Mouse (Mus musculus) stomach, embryonic 14.5 days (tissue): ENCODE measurements around the gene Paqr7. TPM values are rescaled to one million over a fixed set of nuclear protein-coding genes. Genes with fewer than 3 reads are reported as not detected.

Source experiments
- ATAC-seq: fragments of 200-750 bp; cut with Nextera tagmentation; 2 replicates; pipeline ENCODE4 v1.8.0; 2017; ENCODE audit warnings: low read depth, moderate TSS enrichment; ENCODE audit not compliant: insufficient number of reproducible peaks, insufficient read depth, low FRiP score
- H3K27ac ChIP-seq: fragments of 300-500 bp; sonication (generic); 2 replicates; pipeline ENCODE4 v1.5.1; 2014; ENCODE audit warnings: mild to moderate bottlenecking, low read length, moderate library complexity, mixed read lengths
- H3K27me3 ChIP-seq: fragments of 300-500 bp; sonication (generic); 2 replicates; pipeline ENCODE4 v1.6.1; 2014; ENCODE audit warnings: low read length, control low read depth, mixed read lengths; ENCODE audit not compliant: control insufficient read depth, insufficient read depth
- H3K36me3 ChIP-seq: fragments of 300-500 bp; sonication (generic); 2 replicates; pipeline ENCODE4 v1.6.1; 2014; ENCODE audit warnings: mild to moderate bottlenecking, control low read depth, low read length, moderate library complexity, mixed read lengths; ENCODE audit not compliant: control insufficient read depth, insufficient read depth
- H3K4me1 ChIP-seq: fragments of 300-500 bp; sonication (generic); 2 replicates; pipeline ENCODE4 v1.6.1; 2014; ENCODE audit warnings: low read length, control low read depth, mixed read lengths; ENCODE audit not compliant: control insufficient read depth, insufficient read depth
- H3K4me2 ChIP-seq: fragments of 300-500 bp; sonication (generic); replicated peaks from 2 replicates; pipeline ENCODE4 v1.6.1; 2014; ENCODE audit warnings: low read depth, low read length, control low read depth
- H3K4me3 ChIP-seq: fragments of 300-500 bp; sonication (generic); 2 replicates; pipeline ENCODE4 v1.5.1; 2014; ENCODE audit warnings: low read depth, low read length, control low read depth
- H3K9ac ChIP-seq: fragments of 300-500 bp; sonication (generic); replicated peaks from 2 replicates; pipeline ENCODE4 v1.6.1; 2014; ENCODE audit warnings: low read depth, mild to moderate bottlenecking, control low read depth, low read length, moderate library complexity, mixed read lengths
- H3K9me3 ChIP-seq: fragments of 300-500 bp; sonication (generic); 2 replicates; pipeline ENCODE4 v1.6.1; 2016; ENCODE audit warnings: low read depth, low read length, control low read depth; ENCODE audit not compliant: control insufficient read depth
- WGBS: fragments of 180-500 bp; shearing (Covaris S2); extraction: QIAGEN DNeasy Blood & Tissue Kit; methylation state at CpG from one replicate; pipeline ENCODE4 v1.1.7; 2014; 5-methylcytosine and 5-hydroxymethylcytosine counted together
- polyA plus RNA-seq: library from polyadenylated mRNA; unstranded; fragments of >200 nt; fragmentation: Nextera tagmentation; extraction: Ambion mirVana; gene quantifications from 2 replicates; pipeline ENCODE4 v1.2.1, GENCODE M21; 2014

Paqr7 gene
- polyA plus RNA-seq, 1 experiment from 2014 or later = 2.3 TPM

DNA sequence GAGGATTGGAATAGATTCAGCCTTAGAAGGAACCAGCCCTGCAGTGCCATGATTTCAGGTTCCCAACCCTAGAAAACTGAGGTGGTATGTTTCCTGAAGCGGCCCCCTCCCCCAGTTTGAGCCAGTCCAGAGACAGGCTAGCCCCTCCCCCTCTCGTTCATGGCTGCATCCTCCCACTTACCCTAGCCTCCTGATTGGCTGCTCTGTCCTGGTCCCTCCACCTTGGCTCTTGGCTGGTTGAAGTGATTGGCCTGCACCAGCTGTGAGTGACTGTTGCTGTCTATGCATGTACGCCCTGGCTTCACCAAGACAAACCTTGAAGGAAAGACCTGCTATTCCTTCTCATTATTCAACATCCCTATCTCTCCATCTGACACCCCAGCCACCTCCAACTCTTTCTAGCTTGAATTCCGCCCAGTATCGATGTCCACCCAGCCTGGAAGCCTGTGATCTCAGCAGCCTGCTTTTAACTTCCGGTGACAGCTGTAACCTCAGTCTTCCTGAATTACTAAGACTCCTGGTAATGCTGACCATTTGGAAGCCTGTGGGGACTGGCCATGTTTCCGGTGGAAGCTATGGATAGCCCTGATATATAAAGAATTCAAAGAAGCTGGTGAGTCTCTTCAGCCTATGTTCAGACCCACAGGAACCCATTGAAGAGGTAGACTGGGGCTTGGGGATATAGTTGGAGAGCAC lies 39.2 kb upstream of the Paqr7 start:
- H3K4me2 ChIP-seq = no peak overlapping the region
- no peaks in the 10 kb centered on the region for H3K4me1 ChIP-seq
- H3K27me3 ChIP-seq = no peaks in the 10 kb centered on the region
- no peaks in the 10 kb centered on the region for H3K9me3 ChIP-seq
- no peak for ATAC-seq
- WGBS = 45% methylated on average over 7 of the region's 7 CpGs
- H3K36me3 ChIP-seq = no peaks in the 10 kb centered on the region
- H3K27ac ChIP-seq = no peak overlapping the region
- H3K4me3 ChIP-seq = no peak overlapping the region
- no peak overlapping the region for H3K9ac ChIP-seq

DNA sequence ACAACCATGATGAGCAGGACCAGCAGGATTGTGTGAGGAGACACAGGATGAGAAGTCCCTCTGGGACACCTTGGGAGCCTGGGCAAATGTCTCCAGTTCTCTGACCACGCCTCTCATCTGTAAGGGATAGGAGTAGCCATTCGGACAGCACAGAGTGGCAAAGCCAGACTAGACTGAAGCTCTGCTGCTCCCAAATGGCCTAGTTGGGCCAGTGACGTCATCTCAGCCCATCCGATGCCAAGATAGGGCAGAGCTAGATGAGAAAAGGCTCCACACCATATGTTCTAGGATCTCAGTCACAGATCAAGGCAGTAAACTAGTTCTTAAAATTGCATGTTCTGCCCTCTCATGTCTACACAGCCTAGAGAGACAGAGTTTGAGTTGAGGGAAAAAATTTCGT lies 37.6 kb upstream of the Paqr7 start:
- Histone ChIP-seq H3K4me1 (no peaks in the 10 kb centered on the region), H3K36me3 (no peaks in the 10 kb centered on the region), H3K9me3 (no peaks in the 10 kb centered on the region), H3K4me3 (no peak overlapping the region), H3K27ac (no peak overlapping the region), H3K9ac (no peak overlapping the region), H3K27me3 (no peaks in the 10 kb centered on the region), H3K4me2 (no peak overlapping the region)
- ATAC-seq = no peak
- WGBS = 85% methylated on average over 5 of the region's 5 CpGs

DNA sequence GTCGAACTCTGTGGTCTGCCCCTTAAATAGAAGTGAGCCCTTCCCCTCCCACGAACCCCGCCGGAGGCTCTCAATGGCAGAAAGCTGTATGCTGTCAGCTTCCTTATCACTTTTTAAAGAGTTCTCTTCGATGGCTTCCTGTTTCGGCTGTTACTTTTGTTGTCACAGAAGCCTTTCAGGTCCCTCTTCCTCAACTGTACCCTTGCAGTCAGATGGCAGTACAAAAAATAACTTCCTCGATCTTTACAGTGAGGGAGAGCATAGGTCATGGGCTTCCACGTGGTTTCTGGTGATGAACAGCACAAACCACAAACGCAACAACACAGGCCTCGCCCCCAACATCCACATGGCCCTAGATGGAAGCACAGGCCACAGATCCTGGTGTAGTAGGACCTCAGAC lies 36.2 kb upstream of the Paqr7 start:
- ATAC-seq = no peak
- Histone ChIP-seq H3K4me1 (no peaks in the 10 kb centered on the region), H3K27me3 (no peaks in the 10 kb centered on the region), H3K9ac (no peak overlapping the region), H3K4me3 (no peak overlapping the region), H3K4me2 (no peak overlapping the region), H3K36me3 (no peaks in the 10 kb centered on the region), H3K9me3 (no peaks in the 10 kb centered on the region), H3K27ac (no peak overlapping the region)
- 66% methylated on average over 10 of the region's 10 CpGs for WGBS

DNA sequence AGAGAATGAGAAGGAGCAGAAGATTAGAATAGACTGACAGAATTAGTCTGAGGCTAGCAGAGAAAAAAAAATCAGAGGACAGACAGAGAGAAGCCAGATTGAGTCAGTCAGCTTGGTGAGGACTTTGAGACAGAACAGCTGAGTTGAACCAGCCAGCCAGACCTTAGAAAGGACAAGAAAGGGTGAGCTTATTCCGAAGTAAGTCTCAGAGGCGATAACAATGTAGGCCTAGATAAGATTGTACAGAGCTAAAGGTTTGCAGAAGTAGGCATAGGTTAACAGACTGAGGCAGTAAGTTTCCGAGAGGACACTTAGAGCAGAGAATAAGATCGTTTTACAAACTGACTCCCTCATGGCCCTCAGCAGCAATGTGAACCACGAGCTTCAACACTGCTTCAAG lies 35.2 kb upstream of the Paqr7 start:
- H3K4me1 ChIP-seq = no peaks in the 10 kb centered on the region
- WGBS = 75% methylated on average over 5 of the region's 5 CpGs
- H3K36me3 ChIP-seq = no peaks in the 10 kb centered on the region
- H3K4me3 ChIP-seq = no peak overlapping the region
- H3K27ac ChIP-seq = no peak overlapping the region
- H3K4me2 ChIP-seq = no peak overlapping the region
- no peaks in the 10 kb centered on the region for H3K9me3 ChIP-seq
- no peaks in the 10 kb centered on the region for H3K27me3 ChIP-seq
- no peak overlapping the region for H3K9ac ChIP-seq
- no peak for ATAC-seq

DNA sequence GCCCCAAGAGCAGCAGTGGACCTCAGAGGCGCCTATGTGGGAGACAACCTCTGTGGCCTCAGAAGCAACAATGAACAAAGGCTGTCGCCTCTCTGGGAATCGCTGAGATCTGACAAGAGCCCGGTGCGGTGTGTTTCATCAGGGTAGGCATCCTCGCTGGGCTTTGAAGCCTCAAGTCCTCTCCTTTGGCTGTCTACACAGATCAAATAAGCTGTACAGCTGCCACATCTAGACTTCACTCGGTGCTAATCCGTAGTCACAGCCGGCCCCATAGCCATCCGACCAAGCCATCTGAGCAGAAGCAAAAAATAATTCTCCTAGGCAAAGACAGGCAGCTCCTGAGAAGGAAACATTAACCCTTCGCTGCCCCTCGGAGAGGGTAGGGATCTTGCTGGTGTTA lies 30.7 kb upstream of the Paqr7 start:
- ATAC-seq = no peak
- WGBS = 44% methylated on average over 12 of the region's 12 CpGs
- Histone ChIP-seq H3K9me3 (no peaks in the 10 kb centered on the region), H3K36me3 (peaks cover 1% of the 10 kb centered on the region; the same call in 1 of the 2 replicates), H3K9ac (no peak overlapping the region), H3K4me2 (no peak overlapping the region), H3K4me1 (peaks cover 2% of the 10 kb centered on the region; the same call in 1 of the 2 replicates), H3K27ac (no peak overlapping the region), H3K4me3 (no peak overlapping the region), H3K27me3 (no peaks in the 10 kb centered on the region)

DNA sequence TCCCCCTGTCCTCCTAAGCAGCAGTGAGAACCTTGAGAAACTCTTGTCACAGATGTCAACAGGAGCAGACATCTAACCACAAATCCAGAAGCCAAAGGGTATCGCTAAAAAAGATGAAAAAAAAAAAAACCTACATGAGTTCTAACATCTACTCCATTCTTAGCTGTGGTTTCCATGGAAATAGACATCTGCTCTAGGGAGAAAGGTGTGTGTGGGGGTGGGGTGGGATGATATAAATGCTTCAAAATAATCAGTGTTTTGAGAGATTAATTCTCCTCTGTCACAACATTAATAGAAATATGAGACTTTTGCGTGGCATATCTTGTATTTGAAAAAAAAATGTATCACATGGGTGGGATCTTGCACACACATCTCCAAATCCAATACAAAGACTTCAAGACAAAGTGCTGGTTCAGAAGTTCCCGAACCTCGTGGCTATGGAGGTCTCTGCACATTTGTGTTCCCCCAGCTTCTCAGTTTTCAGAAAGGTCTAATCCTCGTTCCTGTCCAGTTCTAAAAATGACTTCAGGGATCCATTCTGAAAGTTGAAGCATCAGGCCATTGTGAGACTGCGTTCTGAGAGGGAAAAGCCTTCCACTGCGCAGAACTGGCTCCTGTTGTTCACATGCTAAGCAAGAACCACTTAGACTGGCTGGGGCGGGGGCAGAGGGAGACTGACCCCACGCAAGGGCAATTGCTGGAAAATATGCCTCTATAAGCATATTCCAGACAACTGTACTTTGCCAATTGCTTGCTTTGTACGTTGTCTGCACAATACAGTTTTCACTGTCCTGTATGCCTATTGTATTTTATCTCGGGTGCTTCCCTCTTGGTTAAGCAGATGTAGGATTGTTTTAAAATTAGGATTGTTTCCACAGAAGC lies 29.9 kb upstream of the Paqr7 start:
- Histone ChIP-seq H3K4me1 (peaks cover 2% of the 10 kb centered on the region; the same call in 1 of the 2 replicates), H3K9me3 (no peaks in the 10 kb centered on the region), H3K36me3 (peaks cover 10% of the 10 kb centered on the region), H3K9ac (no peak overlapping the region), H3K4me3 (peak overlapping the region; percentile 94; the same call in 1 of the 2 replicates), H3K4me2 (no peak overlapping the region), H3K27ac (no peak overlapping the region), H3K27me3 (no peaks in the 10 kb centered on the region)
- ATAC-seq = no peak
- 57% methylated on average over 11 of the region's 11 CpGs for WGBS

DNA sequence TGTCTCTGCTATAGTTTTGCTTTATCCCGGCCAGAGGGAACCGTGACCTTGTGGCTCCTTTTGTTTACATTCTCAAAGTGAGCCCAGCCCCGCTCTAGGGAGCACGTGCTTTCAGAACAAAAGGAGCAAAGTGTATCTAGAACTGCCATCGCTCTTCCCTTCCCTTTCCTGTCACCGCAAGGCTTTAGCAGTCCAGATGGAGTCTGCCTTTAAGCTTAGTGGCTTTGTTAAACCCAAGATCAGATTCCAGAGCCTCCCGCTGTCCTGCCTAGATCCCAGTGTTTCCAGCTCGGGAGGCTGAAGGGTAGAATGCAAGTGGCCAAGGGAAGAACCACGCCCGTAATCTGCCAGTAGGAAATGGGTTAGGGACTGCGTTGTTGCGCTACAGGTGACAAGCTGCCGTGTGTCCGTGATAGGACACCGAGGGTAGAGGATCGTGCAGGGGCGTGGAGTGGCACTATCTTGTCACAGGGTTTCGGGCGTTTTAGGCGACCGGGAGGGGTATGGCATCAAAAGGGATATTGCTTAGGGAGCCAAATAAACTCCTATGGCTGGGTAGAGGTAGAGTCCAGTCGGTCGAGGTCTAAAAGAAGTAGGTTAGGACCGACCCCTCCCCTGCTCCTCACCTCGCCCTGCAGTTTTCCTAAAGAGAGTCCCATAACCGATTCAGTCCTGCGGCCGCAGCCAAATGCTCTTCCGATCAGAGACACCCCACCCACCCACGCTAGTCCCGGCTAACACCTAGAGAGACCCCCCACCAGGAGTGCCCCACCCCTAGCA lies 28.9 kb upstream of the Paqr7 start:
- H3K9me3 ChIP-seq = no peaks in the 10 kb centered on the region
- H3K27me3 ChIP-seq = no peaks in the 10 kb centered on the region
- peak overlapping the region; percentile 43 for H3K9ac ChIP-seq
- peak overlapping the region; percentile 88 for H3K4me2 ChIP-seq
- peaks cover 2% of the 10 kb centered on the region; the same call in 1 of the 2 replicates for H3K4me1 ChIP-seq
- H3K4me3 ChIP-seq = peak overlapping the region; percentile 94
- ATAC-seq = no peak; the same call in 1 of the 2 replicates
- 0% methylated on average over 31 of the region's 31 CpGs for WGBS
- H3K36me3 ChIP-seq = peaks cover 20% of the 10 kb centered on the region
- H3K27ac ChIP-seq = peak overlapping the region; percentile 4; the same call in 1 of the 2 replicates

DNA sequence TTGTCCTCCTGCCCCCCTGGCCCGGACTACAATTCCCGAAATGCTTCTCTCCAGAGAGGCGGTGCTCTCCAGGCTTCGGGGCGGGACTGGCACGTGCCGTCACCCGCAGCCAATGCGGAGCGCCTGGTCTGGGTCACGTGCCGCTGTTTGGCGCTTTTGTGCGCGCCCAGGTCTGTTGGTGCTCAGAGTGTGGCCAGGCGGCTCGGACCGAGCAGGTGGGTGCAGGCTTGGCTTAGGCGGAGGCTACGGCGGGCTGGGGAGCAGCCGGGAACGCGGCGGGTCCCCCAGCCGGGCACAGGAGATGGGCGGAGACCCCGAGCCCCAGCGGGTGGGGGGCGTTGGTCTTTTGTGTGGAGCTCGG lies 28.3 kb upstream of the Paqr7 start, which contains the start of gene Stmn1:
Stmn1 (plus strand) TSS at position 106 of the 361 bp plus-strand sequence.
- Histone ChIP-seq H3K9me3 (no peaks in the 10 kb centered on the region), H3K27ac (peak within 1 kb of the TSS; percentile 96), H3K4me3 (peak within 1 kb of the TSS; percentile 94), H3K27me3 (no peaks in the 10 kb centered on the region), H3K4me1 (peaks cover 2% of the 10 kb centered on the region; the same call in 1 of the 2 replicates), H3K36me3 (peaks cover 25% of the 10 kb centered on the region), H3K9ac (peak within 1 kb of the TSS; percentile 94), H3K4me2 (peak within 1 kb of the TSS; percentile 88)
- WGBS = under 1% methylated on average over 31 of the region's 31 CpGs
- ATAC-seq = peak; percentile 98
